Mouse (Mus musculus) adrenal gland, postnatal 0 days (tissue): ENCODE results near the gene Dph1. TPM values are rescaled to one million over a fixed set of nuclear protein-coding genes. Genes with fewer than 3 reads are reported as not detected.

Experiments used
- microRNA-seq: library from miRNA; unstranded; fragments of <30 nt; microRNA quantifications from one replicate; pipeline ENCODE4, GENCODE M21; 2016; ENCODE audit warnings: borderline replicate concordance; ENCODE audit not compliant: insufficient number of aligned reads
- polyA plus RNA-seq: library from polyadenylated mRNA; unstranded; fragments of >200 nt; fragmentation: Nextera tagmentation; extraction: Ambion mirVana; gene quantifications from 2 replicates; pipeline ENCODE4 v1.2.1, GENCODE M21; 2015

Dph1 gene
- 16.5 and 28.3 TPM in 2 replicates for polyA plus RNA-seq

DNA sequence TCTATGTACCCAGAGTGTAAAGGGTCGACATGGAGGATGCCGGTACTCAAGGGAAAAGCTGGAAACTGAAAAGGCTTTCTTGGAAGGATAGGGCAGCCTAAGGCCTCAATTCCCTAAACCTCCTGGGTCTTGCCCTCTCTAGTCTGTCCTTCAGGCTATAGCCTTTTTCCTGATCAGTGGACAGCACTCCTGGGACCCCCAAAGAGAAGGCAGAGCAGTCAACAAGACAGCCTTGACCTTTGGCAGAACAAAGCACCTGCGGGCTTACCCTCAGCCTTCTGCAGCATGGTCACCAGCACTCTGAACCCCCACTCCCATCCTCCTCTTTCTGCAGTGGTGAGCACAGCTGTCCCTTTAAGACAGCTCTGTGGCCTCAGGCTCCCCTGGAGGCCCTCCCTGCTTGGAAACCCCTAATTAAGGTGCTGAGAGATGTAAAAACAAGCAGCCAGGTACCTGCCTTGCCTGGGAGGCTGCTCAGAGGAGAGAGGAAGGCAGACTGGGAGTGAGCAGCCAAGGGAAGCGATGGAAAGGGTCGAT is at the start of gene Dph1:
TSS of gene Dph1 (minus strand) at position 337 of the 537 bp plus-strand sequence.

DNA sequence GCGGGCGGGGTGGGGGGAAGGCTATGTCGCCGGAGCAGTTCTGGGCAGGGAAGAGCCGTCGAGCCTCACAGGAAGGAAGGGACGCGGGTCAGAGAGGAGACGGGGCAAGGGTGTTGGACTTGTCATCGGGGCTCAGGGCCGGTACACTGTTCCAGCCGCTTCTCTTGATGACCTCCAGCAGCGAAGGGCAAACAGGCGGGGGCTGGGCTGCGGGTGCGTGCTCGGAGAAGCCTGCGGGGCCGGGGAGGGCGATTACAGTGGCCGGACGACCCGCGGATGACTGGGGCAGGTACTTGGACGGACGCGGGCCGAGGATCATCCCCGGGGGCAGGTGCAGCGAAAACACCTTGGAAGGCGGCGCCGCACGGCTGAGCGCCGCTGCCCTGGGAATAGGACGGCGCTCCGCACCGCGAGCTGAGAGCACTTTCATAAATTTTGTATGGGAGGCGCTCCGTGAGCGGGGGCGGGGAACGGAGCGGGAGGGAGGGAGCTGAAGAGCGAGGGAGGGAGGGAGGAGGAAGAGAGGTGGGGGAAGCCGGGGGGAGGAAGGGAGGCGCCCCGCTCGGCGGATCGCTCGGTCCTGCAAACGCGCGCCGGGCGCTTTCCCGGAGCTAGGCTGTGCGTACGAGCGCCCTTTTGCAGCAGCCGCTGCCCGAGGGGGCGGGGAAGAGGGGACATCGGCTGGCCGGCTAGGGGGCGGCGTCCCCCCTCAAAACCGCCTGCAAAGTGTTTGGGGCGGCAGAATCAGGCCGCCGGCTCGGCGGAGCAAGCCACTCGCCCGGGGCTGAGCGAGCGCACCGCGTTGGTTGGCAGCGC is 2.4 kb upstream of the Dph1 start, which contains the start of gene Rtn4rl1:
TSS of gene Rtn4rl1 (plus strand) at position 528 of the 816 bp plus-strand sequence.

DNA sequence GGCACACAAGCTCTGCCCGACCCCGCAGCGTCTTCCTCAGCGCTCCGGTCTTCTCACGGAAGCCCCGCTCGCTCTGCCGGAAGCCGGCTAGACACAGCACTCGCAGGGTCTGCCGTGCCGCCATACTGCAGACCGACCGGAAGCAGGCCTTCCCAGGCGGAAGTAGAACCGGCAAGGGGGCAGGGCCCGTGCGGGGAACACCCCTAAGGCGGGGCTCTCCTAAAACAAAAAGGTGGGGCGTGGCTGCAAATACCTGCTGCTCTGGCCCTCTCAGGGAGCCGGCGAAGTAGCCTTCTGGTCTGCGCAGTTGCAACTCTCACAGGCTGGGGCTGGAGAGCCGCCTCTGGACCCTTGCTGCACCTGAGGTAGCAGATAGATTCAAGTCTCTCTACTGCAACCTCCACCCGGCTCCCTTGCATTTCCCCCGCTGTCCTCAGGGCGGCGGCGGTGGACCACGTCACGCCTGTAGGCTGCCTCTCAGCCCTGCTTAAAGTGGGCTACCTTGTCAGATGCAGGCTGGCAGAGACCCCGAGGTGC is 12.3 kb downstream of the Dph1 start, which contains the start of gene Ovca2:
TSS of gene Ovca2 (minus strand) at position 164 of the 537 bp plus-strand sequence.

DNA sequence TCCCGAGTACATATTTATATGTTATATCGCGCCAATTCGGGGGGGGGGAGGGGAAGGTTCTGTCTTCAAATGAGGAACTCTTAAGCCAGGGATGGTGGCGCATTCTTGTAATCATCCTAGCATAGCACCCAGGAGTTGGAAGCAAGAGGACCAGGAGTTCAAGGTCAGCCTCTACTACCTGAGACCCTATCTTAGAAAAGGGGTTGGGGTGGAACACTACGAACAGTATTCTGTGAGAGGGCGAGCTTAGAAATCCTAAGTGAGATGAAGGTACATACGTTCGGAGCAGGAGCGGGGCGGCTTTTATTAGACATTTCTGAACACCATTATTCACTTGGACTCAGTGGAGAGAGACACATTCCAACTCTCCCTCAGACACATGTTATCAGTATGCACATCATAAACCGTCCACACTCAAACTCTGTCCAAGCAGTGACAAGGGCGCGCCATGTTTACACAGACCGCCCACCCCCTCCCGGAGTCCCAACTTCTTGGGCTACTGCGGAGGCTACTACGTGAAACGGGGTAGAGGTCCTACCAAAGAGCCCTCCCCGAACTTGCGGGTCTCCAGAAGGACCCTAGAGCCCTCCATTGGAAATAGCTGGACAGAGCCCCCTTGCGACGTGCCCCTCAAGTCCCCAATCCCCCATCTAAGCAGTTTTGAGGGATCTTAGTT is 21.5 kb downstream of the Dph1 start, which contains the start of gene Hic1:
TSS of gene Hic1 (minus strand) at position 115 of the 676 bp plus-strand sequence.

Small RNA genes within 50 kb of the gene (microRNA-seq; reads per million reads assigned to microRNA genes)
- gene Mir132 (595 reads per million, percentile 69 among the genes with 10 or more reads in this experiment), gene Mir212 (51.8 reads per million, percentile 35 among the genes with 10 or more reads in this experiment)

Other genes with a start within 250 kb of the Dph1 start
- gene Hic1, start 21.7 kb downstream of the Dph1 start, polyA plus RNA-seq, result 12.6 and 17.0 TPM in 2 replicates
- gene Ovca2, start 12.4 kb downstream of the Dph1 start, polyA plus RNA-seq, result 23.0 and 25.9 TPM in 2 replicates
- 6.4 and 11.6 TPM in 2 replicates for gene Rtn4rl1, start 2.5 kb upstream of the Dph1 start, polyA plus RNA-seq
- 36.9 and 55.4 TPM in 2 replicates for gene Rpa1, start 157.1 kb upstream of the Dph1 start, polyA plus RNA-seq
- 7.0 and 10.2 TPM in 2 replicates for gene Smyd4, start 157.2 kb upstream of the Dph1 start, polyA plus RNA-seq
- gene Serpinf1, start 231.5 kb upstream of the Dph1 start, polyA plus RNA-seq, result 146 and 196 TPM in 2 replicates
- gene Serpinf2, start 248.3 kb upstream of the Dph1 start, polyA plus RNA-seq, result 19.6 and 24.7 TPM in 2 replicates